25 mouse cellular contexts compared by ENCODE assay signal in the genomic region with DNA sequence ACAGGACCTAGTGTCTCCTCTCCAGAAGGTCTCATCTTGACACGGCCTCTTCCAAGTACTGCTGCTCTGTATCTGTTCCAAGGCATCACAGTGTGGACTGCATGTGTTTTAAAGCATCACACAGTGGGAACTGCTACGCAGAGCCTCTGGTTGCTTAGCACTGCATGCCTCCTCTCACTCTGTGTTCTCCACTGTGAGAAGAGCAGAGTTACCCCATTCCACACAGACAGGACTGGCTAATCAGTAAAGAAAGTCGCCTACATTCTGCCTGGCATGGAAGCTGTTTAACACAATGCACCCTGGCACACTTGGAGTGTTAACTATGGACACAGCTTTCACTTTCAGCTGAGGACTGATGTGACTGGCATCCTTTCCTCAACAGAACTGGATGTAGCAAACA.
"Had no signal": no experiment of that assay in that cellular context is flagged by ENCODE, and none has a peak within 500 bp of the region (broad histone marks: within the 10 kb centered on the region; RNA-seq: fewer than 3 reads in every experiment).

No protein-coding gene starts in this region.

- H3K4me2 ChIP-seq: heart, embryonic 12.5 days; hindbrain, embryonic 14.5 days; intestine, embryonic 15.5 days; limb, embryonic 12.5 days; liver, embryonic 13.5 days; liver, embryonic 15.5 days had no signal

- H3K9me3 ChIP-seq: heart, embryonic 10.5 days; heart, embryonic 12.5 days; intestine, embryonic 15.5 days; limb, embryonic 10.5 days; limb, embryonic 12.5 days; liver, embryonic 13.5 days; liver, embryonic 15.5 days had no signal

- DNase-seq: forebrain, postnatal 0 days; gastrocnemius, postnatal 10 days; gastrocnemius, postnatal 25 days; heart, adult 18-20 months; heart, postnatal 10 days; heart, postnatal 4 days; kidney, adult 18-20 months; kidney, adult 8-10 months; kidney, postnatal 10 days; kidney, postnatal 25 days; kidney, postnatal 4 days; layer of hippocampus, adult 9-11 months; liver; liver, embryonic 13.5 days; liver, postnatal 0 days had no signal

- H3K4me1 ChIP-seq: intestine, embryonic 15.5 days; liver, embryonic 13.5 days; liver, embryonic 15.5 days had no signal

- H3K9ac ChIP-seq: forebrain, postnatal 0 days; heart, embryonic 12.5 days; hindbrain, embryonic 14.5 days; intestine, embryonic 15.5 days; limb, embryonic 12.5 days; liver, embryonic 13.5 days; liver, embryonic 15.5 days; liver, postnatal 0 days had no signal

- H3K4me3 ChIP-seq: heart, embryonic 10.5 days; heart, embryonic 12.5 days; intestine, embryonic 15.5 days; left cerebral cortex, adult 2 months; limb, embryonic 10.5 days; limb, embryonic 12.5 days; liver, embryonic 13.5 days; liver, embryonic 15.5 days had no signal

- H3K27me3 ChIP-seq: heart, embryonic 12.5 days; intestine, embryonic 15.5 days; limb, embryonic 12.5 days; liver, embryonic 13.5 days; liver, embryonic 15.5 days had no signal

- H3K27ac ChIP-seq: heart, embryonic 10.5 days; hindbrain, embryonic 14.5 days; intestine, embryonic 15.5 days; left cerebral cortex, adult 2 months; limb, embryonic 10.5 days; limb, embryonic 12.5 days; liver, embryonic 13.5 days; liver, embryonic 15.5 days had no signal

- ATAC-seq: forebrain, postnatal 0 days; inflammation-experienced regulatory T-cells, adult 6 months; intestine, embryonic 15.5 days; intestine, postnatal 0 days; liver, postnatal 0 days had no signal
